Mouse (Mus musculus): ENCODE results near the gene Cpn2. TPM values are rescaled to one million over a fixed set of nuclear protein-coding genes. Genes with fewer than 3 reads are reported as not detected.

Cpn2 gene
- polyA plus RNA-seq, 1 experiment from 2014 or later, result 0.08 TPM

GRCm38 (mm10) chr16:30234077-30234476, 33.2 kb downstream of the Cpn2 start:
- ATAC-seq (replicated peaks; ENCODE audit: low FRiP score), result no peak
- WGBS, result 44% methylated on average over 8 of the region's 8 CpGs
- H3K4me3 ChIP-seq (replicated peaks), result no peak overlapping the region

GRCm38 (mm10) chr16:30231882-30232604, 35.3 kb downstream of the Cpn2 start:
- H3K4me3 ChIP-seq (replicated peaks), result no peak overlapping the region
- 41% methylated on average over 13 of the region's 13 CpGs for WGBS
- no peaks in the 10 kb centered on the region for H3K9me3 ChIP-seq (replicated peaks)
- H3K27ac ChIP-seq, result no peak overlapping the region
- peaks cover 44% of the 10 kb centered on the region for H3K4me1 ChIP-seq
- H3K27me3 ChIP-seq, result peaks cover 34% of the 10 kb centered on the region
- no peaks in the 10 kb centered on the region for H3K36me3 ChIP-seq
- H3K4me2 ChIP-seq, result no peak overlapping the region
- ATAC-seq (replicated peaks; ENCODE audit: low FRiP score), result no peak
- H3K9ac ChIP-seq, result no peak overlapping the region

More at GRCm38 (mm10) chr16:30234077-30234476, 33.2 kb downstream of the Cpn2 start:
- no peak overlapping the region for H3K9ac ChIP-seq
- no peaks in the 10 kb centered on the region for H3K36me3 ChIP-seq
- H3K4me2 ChIP-seq, result no peak overlapping the region
- no peak overlapping the region for H3K27ac ChIP-seq
- no peaks in the 10 kb centered on the region for H3K9me3 ChIP-seq (replicated peaks)
- peaks cover 46% of the 10 kb centered on the region for H3K27me3 ChIP-seq
- peaks cover 36% of the 10 kb centered on the region for H3K4me1 ChIP-seq

- H3K9ac ChIP-seq, result no peak overlapping the region
- H3K27me3 ChIP-seq, result 0 out of 2 replicates have a peak, but pooled peaks cover 9% of the 10 kb centered on the region
- H3K4me1 ChIP-seq, result peaks cover 16% of the 10 kb centered on the region
- H3K27ac ChIP-seq, result peak overlapping the region; percentile 32
- no peaks in the 10 kb centered on the region for H3K9me3 ChIP-seq (replicated peaks)
- H3K36me3 ChIP-seq, result no peaks in the 10 kb centered on the region
- 32% methylated on average over 7 of the region's 7 CpGs for WGBS
- ATAC-seq (replicated peaks; ENCODE audit: low FRiP score), result peak; percentile 92
- H3K4me3 ChIP-seq (replicated peaks), result no peak overlapping the region
- no peak overlapping the region for H3K4me2 ChIP-seq
Measured at GRCm38 (mm10) chr16:30227352-30227751, 39.9 kb downstream of the Cpn2 start.

GRCm38 (mm10) chr16:30221161-30221782, 46.0 kb downstream of the Cpn2 start:
- no peak overlapping the region for H3K4me2 ChIP-seq
- H3K27me3 ChIP-seq, result peaks cover 11% of the 10 kb centered on the region
- H3K36me3 ChIP-seq, result no peaks in the 10 kb centered on the region
- no peaks in the 10 kb centered on the region for H3K9me3 ChIP-seq (replicated peaks)
- H3K27ac ChIP-seq, result no peak overlapping the region
- H3K9ac ChIP-seq, result no peak overlapping the region
- H3K4me3 ChIP-seq (replicated peaks), result no peak overlapping the region
- peaks cover 13% of the 10 kb centered on the region for H3K4me1 ChIP-seq
- no peak for ATAC-seq (replicated peaks; ENCODE audit: low FRiP score)
- WGBS, result 74% methylated on average over 13 of the region's 13 CpGs

GRCm38 (mm10) chr16:30215811-30216210, 51.5 kb downstream of the Cpn2 start:
- Histone ChIP-seq H3K36me3 (no peaks in the 10 kb centered on the region), H3K9ac (no peak overlapping the region), H3K4me1 (peaks cover 33% of the 10 kb centered on the region), H3K9me3 (replicated peaks) (no peaks in the 10 kb centered on the region), H3K4me2 (no peak overlapping the region), H3K27ac (peak overlapping the region; percentile 49), H3K4me3 (replicated peaks) (no peak overlapping the region), H3K27me3 (peaks cover 11% of the 10 kb centered on the region)
- 16% methylated on average over 2 of the region's 2 CpGs for WGBS
- ATAC-seq (replicated peaks; ENCODE audit: low FRiP score), result peak; percentile 87

- ATAC-seq (replicated peaks; ENCODE audit: low FRiP score), result no peak
- Histone ChIP-seq H3K27me3 (peaks cover 8% of the 10 kb centered on the region), H3K4me1 (peaks cover 33% of the 10 kb centered on the region), H3K9ac (no peak overlapping the region), H3K4me3 (replicated peaks) (no peak overlapping the region), H3K36me3 (no peaks in the 10 kb centered on the region), H3K4me2 (no peak overlapping the region), H3K9me3 (replicated peaks) (0 out of 2 replicates have a peak, but pooled peaks cover 5% of the 10 kb centered on the region), H3K27ac (no peak overlapping the region)
- 86% methylated on average over 1 of the region's 1 CpGs for WGBS
Measured at GRCm38 (mm10) chr16:30213644-30214043, 53.7 kb downstream of the Cpn2 start.

GRCm38 (mm10) chr16:30212035-30212434, 55.3 kb downstream of the Cpn2 start:
- no peak for ATAC-seq (replicated peaks; ENCODE audit: low FRiP score)
- Histone ChIP-seq H3K36me3 (no peaks in the 10 kb centered on the region), H3K9ac (no peak overlapping the region), H3K4me3 (replicated peaks) (no peak overlapping the region), H3K4me2 (no peak overlapping the region), H3K4me1 (peaks cover 26% of the 10 kb centered on the region), H3K27ac (no peak overlapping the region), H3K27me3 (no peaks in the 10 kb centered on the region), H3K9me3 (replicated peaks) (0 out of 2 replicates have a peak, but pooled peaks cover 5% of the 10 kb centered on the region)
- WGBS, result 76% methylated on average over 3 of the region's 3 CpGs

GRCm38 (mm10) chr16:30209264-30209663, 58.0 kb downstream of the Cpn2 start:
- Histone ChIP-seq H3K36me3 (no peaks in the 10 kb centered on the region), H3K4me1 (peaks cover 13% of the 10 kb centered on the region), H3K9me3 (replicated peaks) (0 out of 2 replicates have a peak, but pooled peaks cover 5% of the 10 kb centered on the region), H3K4me3 (replicated peaks) (no peak overlapping the region), H3K27me3 (no peaks in the 10 kb centered on the region), H3K9ac (no peak overlapping the region), H3K27ac (no peak overlapping the region), H3K4me2 (no peak overlapping the region)
- 100% methylated on average over 1 of the region's 1 CpGs for WGBS
- no peak for ATAC-seq (replicated peaks; ENCODE audit: low FRiP score)

GRCm38 (mm10) chr16:30207991-30208390, 59.3 kb downstream of the Cpn2 start:
- Histone ChIP-seq H3K27me3 (no peaks in the 10 kb centered on the region), H3K4me1 (peaks cover 13% of the 10 kb centered on the region), H3K4me2 (no peak overlapping the region), H3K27ac (no peak overlapping the region), H3K36me3 (no peaks in the 10 kb centered on the region), H3K9ac (no peak overlapping the region), H3K4me3 (replicated peaks) (no peak overlapping the region), H3K9me3 (replicated peaks) (0 out of 2 replicates have a peak, but pooled peaks cover 5% of the 10 kb centered on the region)
- no peak for ATAC-seq (replicated peaks; ENCODE audit: low FRiP score)
- 85% methylated on average over 7 of the region's 7 CpGs for WGBS

- Histone ChIP-seq H3K4me1 (peaks cover 13% of the 10 kb centered on the region), H3K27ac (no peak overlapping the region), H3K9me3 (replicated peaks) (0 out of 2 replicates have a peak, but pooled peaks cover 5% of the 10 kb centered on the region), H3K4me3 (replicated peaks) (no peak overlapping the region), H3K9ac (no peak overlapping the region), H3K36me3 (no peaks in the 10 kb centered on the region), H3K27me3 (no peaks in the 10 kb centered on the region), H3K4me2 (no peak overlapping the region)
- WGBS, result 92% methylated on average over 11 of the region's 11 CpGs
- no peak for ATAC-seq (replicated peaks; ENCODE audit: low FRiP score)
Measured at GRCm38 (mm10) chr16:30207111-30207828, 60.0 kb downstream of the Cpn2 start.

Data from kidney, embryonic 15.5 days (tissue).